Mouse (Mus musculus) heart, adult 2 months (tissue): ENCODE results near the gene Fam107b.

Source experiments
- CTCF ChIP-seq: fragments of 200-600 bp; IDR thresholded peaks from 2 replicates; pipeline ENCODE4 v1.8.1; 2022; ENCODE audit warnings: antibody characterized with exemption, mild to moderate bottlenecking, moderate library complexity
- EP300 ChIP-seq: fragments of 200-500 bp; IDR thresholded peaks from 2 replicates; pipeline ENCODE4 v1.6.1; 2011; ENCODE audit warnings: low read depth, low read length, control low read depth; ENCODE audit not compliant: insufficient read depth
- POLR2A ChIP-seq: fragments of 200-500 bp; IDR thresholded peaks from 2 replicates; pipeline ENCODE4 v1.6.1; 2011; ENCODE audit warnings: mild to moderate bottlenecking, low read depth, low read length, control low read depth; ENCODE audit not compliant: insufficient read depth

DNA sequence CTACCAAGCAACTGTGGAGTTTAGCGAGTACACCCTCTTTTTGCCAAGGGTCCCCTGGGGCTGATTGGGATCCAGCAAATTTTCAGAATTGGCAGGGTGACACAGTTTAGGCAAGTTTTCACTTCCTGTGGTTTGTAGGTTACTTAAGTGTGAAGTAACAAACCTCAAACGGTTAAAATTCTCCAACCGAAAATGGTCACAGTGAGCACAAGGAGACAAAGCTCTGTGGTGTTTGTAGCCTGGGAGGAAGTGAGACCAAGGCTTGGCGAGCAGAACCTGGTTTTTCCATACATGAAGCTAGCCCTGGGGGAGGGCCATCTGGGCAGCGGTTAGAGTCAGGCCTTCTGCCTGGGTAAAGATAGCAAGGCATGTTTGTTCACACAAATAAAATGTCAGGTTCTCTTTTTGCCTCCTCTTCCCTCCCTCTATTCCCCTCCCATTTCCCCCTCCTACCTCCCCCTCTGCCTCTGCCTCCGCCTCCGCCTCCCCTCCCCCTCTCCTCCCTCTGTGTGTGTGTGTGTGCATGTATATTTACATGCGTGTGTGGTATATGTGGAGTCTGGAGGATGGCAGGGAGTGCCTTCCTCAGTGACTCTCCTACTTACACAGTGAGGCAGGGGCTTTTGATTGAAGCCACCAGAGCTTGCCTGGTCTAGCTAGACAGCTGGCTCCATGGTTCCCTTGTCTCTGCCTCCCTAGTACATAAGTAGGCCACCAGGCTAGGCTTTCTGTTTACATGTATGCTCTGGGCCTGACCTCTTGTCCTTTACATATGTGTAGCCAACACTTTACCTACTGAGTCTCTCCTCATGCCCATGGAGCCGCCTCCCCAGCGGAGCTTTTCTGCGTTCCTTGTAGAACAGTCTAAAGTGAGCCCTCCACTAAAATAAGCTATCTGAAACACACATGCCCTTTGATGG, 87.8 kb downstream of the Fam107b start:
- no peak for TF ChIP-seq POLR2A
- TF ChIP-seq CTCF, result no peak
- TF ChIP-seq EP300, result no peak
